Mouse (Mus musculus): ENCODE measurements at regions not wholly inside any gene's neighbourhood (a gene's known extent, or its start where the extent isn't known, plus 50 kb on each side); places are given as distances from the start of the nearest gene placed in this dataset.

DNA sequence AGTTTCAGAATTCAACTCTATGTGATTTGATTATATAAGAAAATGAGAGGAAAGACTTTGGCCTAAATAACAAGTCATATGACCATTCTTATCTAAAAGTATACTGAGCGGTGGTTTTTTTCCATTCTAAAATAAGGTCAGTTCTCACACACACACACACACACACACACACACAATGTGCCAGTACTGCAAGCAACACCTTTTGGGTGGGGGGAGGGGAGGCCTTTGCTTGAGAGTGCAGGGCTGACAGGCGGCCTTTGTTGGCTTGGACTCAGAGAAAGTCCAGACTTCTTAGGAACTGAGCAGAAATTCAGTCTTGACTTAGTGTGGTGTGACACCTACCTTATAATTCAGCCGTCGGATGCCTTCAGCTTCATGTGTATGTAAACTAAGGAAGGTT lies 475.6 kb upstream of the Gm19410 start:
- 81% methylated on average over 4 of the region's 4 CpGs for WGBS
- DNase-seq (ENCODE audit: low read depth, low spot score) = no peak

- DNase-seq (ENCODE audit: low read depth, low spot score) = no peak
These were observed 472.0 kb upstream of the Gm19410 start for GRCm38 (mm10) chr8:35293437-35294126.

DNA sequence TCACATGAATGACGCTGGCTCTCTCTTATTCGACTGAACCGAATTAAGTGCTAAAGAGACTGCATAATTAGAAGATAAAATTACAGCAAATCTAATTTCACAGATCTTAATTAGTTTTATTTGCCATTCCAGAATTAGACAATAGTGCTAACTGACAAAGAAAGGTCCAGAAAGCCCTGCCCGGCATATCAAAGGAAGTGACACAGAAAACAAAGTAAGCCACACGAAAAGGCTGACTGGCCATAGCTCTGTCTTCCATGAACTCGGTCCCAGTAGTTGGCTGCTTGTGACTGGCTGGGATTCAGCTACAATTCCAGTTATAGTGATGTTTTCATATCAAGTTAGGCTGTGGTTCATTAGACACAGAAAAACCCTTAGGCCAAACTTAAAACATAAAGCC lies 468.7 kb upstream of the Gm19410 start:
- WGBS = 90% methylated on average over 6 of the region's 6 CpGs
- no peak for DNase-seq (ENCODE audit: low read depth, low spot score)

More at GRCm38 (mm10) chr8:35293437-35294126, 472.0 kb upstream of the Gm19410 start:
- 23% methylated on average over 14 of the region's 14 CpGs for WGBS

GRCm38 (mm10) chr8:35299088-35299487 lies 466.5 kb upstream of the Gm19410 start:
- WGBS = 78% methylated on average over 9 of the region's 9 CpGs

DNA sequence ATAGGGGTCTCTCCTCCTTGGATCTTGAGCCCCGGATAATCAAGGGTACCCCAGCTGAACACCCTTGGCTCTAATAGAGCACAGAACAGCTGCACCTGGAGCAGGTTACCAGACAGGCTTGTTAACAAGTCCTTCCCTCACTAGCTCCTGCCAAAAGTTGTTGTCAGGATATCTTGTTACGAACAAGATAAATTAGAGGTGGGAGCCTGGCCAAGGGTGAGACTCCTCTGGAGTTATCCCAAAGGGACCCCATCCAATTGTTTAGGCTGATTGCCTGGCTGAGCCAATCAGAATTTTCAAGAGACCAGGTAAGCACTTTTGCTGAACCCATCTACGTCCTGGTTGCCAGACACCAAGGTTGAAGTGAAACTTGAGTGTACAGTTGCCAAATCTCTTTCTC lies 465.2 kb upstream of the Gm19410 start:
- WGBS = 46% methylated on average over 3 of the region's 3 CpGs
- DNase-seq (ENCODE audit: low read depth, low spot score) = no peak

More at GRCm38 (mm10) chr8:35299088-35299487, 466.5 kb upstream of the Gm19410 start:
- no peak for DNase-seq (ENCODE audit: low read depth, low spot score)

DNA sequence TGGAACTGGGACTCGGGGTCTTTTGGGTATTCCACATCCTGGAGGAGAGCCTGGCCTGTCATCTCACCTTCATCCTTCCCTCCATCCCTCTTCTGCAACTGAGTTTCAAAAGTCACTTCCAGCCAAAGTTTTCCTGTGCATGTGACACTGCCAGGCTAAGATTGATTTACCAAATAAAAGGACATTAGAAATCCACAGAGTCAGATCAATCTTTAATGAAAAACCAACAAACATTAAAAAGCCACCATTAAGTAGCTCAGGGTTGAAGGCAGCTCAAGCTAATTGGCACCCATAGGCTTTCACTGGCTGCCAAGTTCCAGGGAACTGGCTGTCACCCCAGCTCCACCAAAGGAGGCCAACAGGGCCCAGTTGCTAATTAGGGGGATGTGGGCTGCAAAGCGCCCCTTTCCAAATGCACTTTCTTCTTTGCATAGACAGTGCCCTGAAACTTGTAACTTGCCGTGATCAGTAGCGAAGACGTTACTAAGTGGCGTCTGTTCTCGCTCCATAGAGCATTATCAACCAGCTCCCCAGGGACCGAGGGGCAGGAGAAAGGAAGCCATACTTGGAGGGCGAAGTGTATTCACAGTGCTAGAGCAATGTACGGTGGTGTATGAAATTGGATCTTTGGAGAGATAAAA lies 464.6 kb upstream of the Gm19410 start:
- WGBS = 84% methylated on average over 10 of the region's 10 CpGs
- DNase-seq (ENCODE audit: low read depth, low spot score) = no peak

GRCm38 (mm10) chr8:35302856-35303255 lies 462.7 kb upstream of the Gm19410 start:
- DNase-seq (ENCODE audit: low read depth, low spot score) = no peak
- WGBS = 86% methylated on average over 7 of the region's 7 CpGs

GRCm38 (mm10) chr8:35321270-35321865 lies 444.2 kb upstream of the Gm19410 start:
- WGBS = 33% methylated on average over 10 of the region's 10 CpGs
- DNase-seq (ENCODE audit: low read depth, low spot score) = no peak

GRCm38 (mm10) chr8:35323180-35323975 lies 442.2 kb upstream of the Gm19410 start:
- DNase-seq (ENCODE audit: low read depth, low spot score) = no peak
- WGBS = 61% methylated on average over 15 of the region's 15 CpGs

Data from large intestine, adult 2 months (tissue).